Mouse (Mus musculus): ENCODE data around the gene Galnt14.

GRCm38 (mm10) chr17:73502613-73503012 lies 207.6 kb downstream of the Galnt14 start:
- TF ChIP-seq POLR2A (IDR thresholded peaks at IDR 0.05; ENCODE audit: insufficient read depth, low read depth, low read length): no peak
- no peak for TF ChIP-seq CTCF (IDR thresholded peaks at IDR 0.05)
- TF ChIP-seq EP300 (IDR thresholded peaks at IDR 0.05; ENCODE audit: insufficient read depth, low read depth, low read length): no peak
